Mouse (Mus musculus) gastrocnemius, postnatal 4 days (tissue): ENCODE data around the gene Mllt6. TPM values are rescaled to one million over a fixed set of nuclear protein-coding genes. Genes with fewer than 3 reads are reported as not detected.
A peak's percentile ranks its signal among the peaks of the same experiment; 100 is the strongest.
"Not testable (repeated sequence)": the region's sequence is repeated elsewhere in the genome, so short reads cannot be mapped to it uniquely, and the experiment has no call there.

Experiments used
- DNase-seq, 2 experiments: peaks; one replicate each; pipeline ENCODE4 v3.0.0; 2021 to 2022; ENCODE audit warnings: low spot score in 2 of 2, mixed read lengths in 2 of 2
- long read RNA-seq, 2 experiments: library from polyadenylated mRNA; stranded (forward); transcript quantifications; one replicate each; pipeline ENCODE4 v2.0.0; 2021
- total RNA-seq, 2 experiments: library from RNA; stranded (reverse); gene quantifications; 2 replicates each; pipeline ENCODE4 v1.2.3; 2021

Gene Mllt6
- total RNA-seq, result 10 to 100 TPM; 30.8 to 32.1 TPM
- long read RNA-seq, experiment 1, partial matches to known transcripts, result 0 of 2 reads
- long read RNA-seq, experiment 1, other reads (novel, unspliced or antisense), result 2 of 2 reads
- long read RNA-seq, experiment 2, partial matches to known transcripts, result 2 of 7 reads
- long read RNA-seq, experiment 2, other reads (novel, unspliced or antisense), result 5 of 7 reads

DNA sequence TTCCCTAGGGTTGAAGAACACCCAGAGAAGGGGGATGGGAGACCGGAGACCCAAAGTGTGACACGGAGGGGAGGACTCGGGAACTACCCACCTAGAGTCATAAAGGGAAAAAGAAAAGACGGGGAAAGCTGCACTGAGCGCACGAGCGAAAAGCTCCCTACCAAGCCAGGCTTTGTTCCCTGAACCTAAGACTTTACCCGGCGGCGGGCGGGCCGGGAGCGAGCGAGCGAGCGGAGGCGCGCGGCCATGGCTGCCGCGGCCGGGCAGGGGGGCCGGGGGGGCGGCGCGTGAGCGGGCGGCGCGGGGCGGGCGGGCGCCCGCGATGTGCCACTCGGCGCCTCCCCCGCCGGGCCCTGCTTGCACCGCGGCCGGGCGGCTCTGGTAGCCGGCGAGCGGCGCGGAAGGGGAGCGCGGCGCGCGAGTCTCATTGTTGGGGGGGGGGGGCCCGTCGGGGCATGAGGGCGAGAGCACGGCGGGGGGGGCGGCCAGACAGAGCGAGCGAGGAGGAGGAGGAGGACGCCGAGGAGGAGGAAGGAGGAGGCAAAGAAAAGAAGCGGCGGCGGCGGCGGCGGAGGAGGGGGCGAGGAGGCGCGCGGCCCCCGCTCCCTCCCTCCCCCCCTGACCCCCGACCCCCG lies at the start of gene Mllt6:
TSS of gene Mllt6 (plus strand) at position 522 of the 635 bp plus-strand sequence.
- peak; percentile 63 to 81 for DNase-seq

DNA sequence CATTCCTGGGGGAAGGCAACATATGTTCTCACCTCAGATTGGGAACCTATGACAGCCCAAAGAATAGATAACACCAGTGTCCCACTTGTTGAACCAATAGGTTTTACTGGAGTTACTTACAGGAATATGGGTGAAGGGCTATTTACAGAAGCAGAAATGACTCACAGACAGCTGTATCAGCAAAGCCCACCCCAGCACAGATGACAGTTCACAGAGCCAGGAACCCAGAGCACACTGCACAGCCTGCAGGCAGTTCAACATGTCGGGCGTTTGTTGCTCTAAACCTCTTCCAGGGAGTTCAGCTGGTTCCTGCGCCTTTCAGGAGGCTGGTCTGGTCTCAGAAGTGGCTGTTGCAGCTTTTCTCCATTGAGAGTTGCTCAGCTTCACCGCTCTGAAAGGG lies 47.9 kb upstream of the Mllt6 start:
- DNase-seq, result no peak

DNA sequence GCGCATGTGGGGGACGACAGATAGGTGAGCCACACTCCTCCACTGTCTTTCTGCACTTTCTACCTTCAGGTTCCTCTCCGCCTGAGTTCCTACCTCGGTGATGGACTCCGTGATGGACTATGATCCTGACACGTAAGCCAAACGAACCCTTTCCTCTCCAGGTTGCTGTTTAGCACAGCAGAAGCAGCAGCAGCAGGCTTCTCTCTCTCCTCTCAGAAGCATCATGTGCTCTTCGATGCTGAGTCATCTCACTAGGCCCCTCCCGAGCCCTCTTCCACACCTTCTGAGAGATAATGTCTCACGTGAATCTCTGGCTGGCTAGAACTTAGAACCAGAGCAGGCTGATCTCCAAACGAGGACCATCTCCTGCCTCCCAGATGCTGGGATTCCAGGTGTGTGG lies 44.8 kb upstream of the Mllt6 start:
- no peak for DNase-seq

DNA sequence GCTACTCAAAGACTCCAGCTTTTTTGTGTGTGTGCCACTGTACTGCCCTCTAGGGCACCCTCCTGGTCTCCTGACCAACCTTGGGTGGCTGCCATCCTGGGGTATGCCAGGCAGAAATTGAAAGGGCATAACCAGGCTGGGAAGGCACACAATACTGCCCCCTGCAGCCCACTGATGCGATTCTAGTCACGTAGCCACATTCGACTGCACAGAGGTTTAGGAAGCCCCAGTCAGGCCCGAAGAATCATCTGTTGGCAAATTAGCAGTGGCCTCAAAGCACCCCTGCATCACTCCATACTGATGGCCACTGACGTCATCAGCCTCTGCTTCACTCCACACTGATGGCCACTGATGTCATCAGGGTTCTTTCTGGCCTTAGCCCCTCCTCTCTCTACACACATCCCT lies 43.8 kb upstream of the Mllt6 start:
- DNase-seq, result peak in 1 of 2 experiments; percentile 50

DNA sequence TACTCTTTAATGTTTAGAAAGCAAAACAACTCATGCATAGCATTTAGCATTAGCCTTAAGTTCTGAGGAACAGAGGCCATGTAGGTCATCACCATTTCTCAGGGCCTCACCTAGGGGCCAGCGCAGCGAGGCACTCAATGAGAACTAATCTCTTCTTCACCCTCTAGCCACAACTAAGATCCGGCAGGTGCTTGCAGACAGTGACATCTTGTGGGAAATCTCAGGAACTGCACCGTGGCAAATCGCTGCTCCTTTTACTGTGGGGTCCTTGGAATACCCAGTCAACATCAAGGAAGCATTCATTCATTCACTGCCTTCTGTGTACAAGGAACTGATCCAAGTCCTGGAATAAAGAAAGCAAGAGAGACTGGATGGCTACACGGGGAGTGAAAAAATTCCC lies 40.8 kb upstream of the Mllt6 start:
- peak in 1 of 2 experiments; percentile 53 for DNase-seq

DNA sequence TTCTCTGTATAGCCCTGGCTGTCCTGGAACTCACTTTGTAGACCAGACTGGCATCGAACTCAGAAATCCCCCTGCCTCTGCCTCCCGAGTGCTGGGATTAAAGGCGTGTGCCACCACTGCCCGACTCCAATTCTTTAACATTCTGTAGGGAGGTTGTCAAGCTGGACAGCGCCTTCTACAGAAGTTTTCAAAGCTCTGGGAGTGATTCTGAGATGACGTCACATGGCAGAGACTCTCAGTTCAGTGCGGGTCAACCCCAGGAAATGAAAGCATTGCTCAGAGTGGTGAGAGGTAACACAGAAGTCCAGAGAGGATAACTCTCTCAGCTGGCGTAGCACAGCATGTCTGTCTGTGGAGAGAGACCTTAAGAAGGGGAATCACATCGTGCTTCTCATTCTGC lies 40.0 kb upstream of the Mllt6 start:
- DNase-seq, result no peak

DNA sequence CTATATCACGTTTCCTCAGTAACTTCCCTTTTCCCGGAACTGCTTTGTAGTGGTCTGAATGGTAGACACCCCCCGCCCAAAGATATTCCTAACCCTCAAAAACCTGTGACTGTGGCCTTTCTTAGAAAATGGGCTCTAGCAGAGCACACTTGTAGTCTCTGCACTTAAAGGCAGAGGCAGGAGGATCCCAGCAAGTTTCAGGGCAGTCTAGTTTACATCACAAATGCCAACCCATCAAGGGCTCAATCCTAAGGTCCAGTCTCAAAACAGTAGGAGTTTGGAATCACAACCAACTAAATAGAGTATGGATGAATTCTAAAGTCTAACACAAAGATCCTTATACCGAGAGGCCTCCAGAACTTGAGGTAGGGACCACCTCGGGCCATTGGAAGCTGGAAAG lies 37.7 kb upstream of the Mllt6 start:
- no peak for DNase-seq

DNA sequence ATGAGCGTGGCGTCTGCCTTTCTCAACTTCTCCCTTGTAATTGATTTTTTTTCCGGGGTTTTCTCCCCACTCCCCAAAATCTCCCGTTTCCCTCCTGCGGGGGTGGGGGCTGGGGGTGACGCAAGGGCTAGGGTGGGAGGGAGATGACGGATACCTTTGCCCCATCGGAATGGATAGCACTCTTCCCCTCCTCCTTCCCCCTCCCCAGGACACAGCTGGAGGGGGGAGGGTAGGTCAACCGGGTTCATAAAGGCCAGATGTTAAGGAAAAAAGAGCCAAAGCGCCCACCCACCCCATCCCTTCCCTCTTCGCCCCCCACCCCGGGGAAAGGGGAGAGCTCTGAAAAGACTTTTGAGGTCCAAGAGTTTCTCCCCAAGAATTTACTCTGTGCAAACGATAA lies 36.8 kb upstream of the Mllt6 start:
- no peak for DNase-seq

DNA sequence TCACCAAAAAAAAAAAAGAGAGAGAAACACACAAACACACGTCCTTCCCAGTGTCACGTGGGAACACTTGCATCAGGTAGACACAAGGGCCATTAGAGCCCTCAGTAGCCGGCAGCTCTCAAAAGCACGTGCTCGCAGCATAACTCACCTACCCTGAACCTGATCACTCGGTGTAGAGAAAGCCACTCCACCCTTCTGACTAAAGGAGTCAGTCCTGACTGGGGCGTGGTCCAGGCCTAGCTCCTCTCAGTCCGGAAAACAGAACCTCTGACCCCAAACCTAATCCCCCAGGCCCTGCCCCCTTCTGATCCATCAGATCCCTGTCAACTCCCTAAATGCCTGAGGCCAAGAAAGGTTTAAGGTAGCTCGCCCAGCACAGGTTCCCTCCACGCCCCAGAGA lies 36.4 kb upstream of the Mllt6 start:
- no peak for DNase-seq

DNA sequence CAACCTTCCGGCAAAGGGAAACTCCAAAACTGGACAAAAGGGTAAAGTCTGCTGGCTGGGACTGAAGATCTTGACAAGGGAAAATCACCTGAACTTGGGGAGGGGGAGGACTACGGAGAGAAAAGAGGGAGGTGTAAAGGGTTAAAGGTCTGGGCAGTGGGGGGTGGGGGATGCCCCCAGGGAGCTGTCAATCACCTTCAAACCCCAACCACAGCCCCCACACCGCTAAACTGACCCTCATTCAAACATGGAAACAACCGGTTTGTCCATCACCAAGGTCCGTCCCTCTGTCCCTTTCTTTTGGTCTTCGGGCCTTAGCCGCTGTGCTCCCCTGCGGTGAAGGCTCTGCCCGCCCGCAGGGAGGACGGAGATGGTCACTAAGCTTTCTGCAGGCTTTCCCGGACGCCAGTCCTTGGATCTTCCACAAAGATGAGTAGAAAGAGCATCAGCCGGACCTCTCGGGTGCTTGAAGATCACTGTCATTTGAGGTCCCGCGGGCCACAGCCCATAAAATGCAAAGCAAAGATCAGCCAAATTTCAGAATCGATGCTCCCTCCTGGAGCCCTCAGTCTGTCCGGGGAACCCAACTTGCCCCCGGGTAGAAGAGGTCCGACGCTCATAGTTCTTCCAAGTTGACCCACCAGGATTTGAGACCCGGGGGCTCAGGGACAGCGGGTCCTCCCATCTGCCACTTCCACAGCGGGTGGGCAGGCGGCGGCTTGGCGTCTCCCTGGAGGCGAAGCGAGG lies 35.5 kb upstream of the Mllt6 start:
- no peak for DNase-seq

DNA sequence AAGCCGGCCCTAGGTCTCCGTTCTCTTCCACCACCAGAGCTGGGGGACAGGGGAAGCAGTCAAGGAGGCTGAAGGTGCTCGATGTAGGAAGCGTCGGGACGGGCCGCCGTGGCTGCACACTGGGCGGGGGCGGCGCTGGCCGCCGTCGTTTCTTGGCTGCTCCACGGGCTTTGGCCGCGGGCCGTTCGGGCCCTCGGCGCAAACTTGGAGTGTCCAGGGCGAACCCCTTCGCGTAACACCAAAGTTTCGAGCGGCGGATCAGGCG lies 35.0 kb upstream of the Mllt6 start:
- peak; percentile 22 to 28 for DNase-seq

DNA sequence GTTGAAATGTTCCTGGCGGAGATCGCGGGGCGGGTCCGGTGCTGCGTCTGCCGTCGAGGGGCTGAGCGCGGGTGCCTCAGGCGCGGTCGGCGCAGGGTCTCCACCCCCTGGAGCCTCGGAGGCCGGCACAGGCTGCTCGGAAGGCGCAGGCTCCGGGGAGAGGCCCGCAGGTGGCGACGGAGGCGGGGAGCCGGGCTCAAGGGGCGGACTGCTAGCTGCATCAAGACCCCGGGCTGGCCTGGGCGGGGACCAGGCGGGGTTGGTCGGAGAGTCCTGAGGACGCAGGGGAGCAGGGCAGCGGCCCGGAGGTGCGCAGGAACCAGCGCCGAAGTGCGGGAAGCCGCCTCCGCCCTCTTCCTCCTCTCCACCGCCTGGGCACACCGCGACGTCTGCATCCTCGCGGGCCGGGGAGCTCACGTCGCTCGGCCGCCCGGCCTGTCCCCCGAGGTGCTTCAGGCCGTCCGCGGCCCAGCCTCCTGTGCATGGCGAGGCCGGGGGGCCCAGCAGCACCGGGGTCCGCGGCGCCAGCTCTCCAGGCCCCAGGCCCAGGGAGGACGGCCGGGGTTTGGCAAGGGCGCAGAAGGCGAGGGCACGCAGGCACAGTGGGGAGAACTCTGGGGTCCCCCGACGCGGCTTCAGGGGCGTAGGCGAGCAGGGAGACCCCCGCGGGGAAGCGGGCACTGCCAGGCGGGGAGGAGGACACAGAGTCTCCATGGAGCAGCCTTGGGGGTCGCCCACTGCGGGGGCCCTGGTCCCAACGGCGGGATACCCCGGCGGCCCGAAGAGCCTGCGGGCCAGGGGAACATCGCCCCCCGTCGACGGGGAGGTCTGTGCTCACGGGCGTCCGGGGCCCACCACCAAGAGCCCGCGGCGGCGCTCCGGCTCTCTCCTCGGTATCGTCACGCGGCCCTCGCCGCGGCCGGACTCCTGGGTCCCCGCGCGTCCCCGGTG lies 34.4 kb upstream of the Mllt6 start:
- peak; percentile 24 to 33 for DNase-seq

DNA sequence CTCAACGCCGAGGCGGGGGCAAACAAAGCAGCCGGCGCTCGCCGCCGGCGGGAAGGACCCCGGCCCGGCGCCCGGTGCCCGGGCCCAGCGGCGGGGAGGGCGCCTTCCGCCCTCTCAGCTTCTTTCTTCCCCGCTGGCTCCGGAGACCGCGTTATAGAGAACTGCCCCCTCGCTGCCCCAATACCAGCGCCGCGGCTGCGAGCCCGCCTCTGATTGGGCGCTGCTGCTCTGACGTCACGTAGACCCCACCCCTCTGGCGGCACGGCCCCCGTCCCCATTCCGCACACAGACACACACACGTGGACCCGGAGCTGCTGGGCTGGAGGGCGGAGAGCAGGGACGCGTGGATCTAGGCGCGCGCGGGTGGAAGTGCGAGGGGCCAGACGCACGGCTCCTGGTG lies 33.6 kb upstream of the Mllt6 start, which contains the start of gene Epop:
TSS of gene Epop (minus strand) at position 127 of the 400 bp plus-strand sequence.
- peak; percentile 71 to 79 for DNase-seq

DNA sequence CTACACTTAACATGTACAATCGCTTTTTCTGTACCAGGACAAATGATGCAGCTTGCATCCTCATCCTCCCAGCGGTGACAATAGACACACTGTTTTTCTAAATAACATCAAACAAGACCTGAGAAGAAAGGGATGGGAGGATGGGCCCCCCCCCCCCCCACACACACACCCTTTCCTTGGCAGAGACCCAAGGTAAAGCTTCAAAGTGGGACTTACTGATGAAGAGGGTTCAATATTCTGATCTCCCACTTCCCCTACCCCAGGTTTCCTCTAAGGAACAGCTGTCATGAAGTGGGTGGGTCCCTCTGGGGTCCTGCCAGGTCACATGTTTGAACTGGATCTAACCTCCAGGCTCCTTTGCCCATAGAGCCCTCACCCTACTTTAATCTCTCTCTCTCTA lies 32.2 kb upstream of the Mllt6 start:
- DNase-seq, result no peak

DNA sequence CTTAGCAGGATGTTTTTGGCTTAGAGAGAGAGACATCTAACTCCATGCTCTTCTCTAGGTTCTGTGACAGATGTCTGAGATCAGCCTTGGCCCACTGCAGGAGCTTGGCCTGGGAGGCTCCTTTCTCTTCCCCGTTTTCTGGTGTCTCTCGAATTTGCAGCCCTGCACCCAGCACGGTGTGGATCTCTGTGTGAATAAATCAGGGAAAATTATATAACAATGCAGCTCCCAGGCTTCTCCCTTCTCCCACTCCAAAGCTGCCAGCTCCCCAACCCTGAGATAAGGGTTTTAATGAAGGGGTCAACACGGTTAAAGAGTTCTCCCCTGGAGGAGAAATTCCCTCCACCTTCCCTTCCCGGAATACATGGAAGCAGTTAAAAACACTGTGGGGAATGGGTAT lies 31.7 kb upstream of the Mllt6 start:
- DNase-seq, result no peak

DNA sequence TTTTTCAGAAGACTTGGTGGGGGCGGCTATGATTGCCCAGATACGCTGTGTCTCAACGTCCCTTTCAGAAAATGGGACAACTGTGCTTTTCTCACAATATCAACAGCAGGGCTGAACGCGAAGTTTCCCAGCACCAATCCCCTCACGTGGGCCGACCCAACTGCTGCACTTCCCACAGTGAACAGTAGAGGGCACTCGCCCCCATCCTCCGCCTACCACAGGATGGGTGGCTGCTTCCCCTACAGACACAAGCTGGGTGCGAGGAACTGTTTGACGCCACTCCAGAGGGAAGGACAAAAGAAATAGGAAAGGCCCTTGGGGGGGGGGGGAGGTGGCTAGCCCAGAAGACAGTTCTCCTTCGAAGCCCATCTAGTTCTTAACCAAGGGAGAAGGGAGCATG lies 31.3 kb upstream of the Mllt6 start:
- DNase-seq, result peak; percentile 74 to 75

DNA sequence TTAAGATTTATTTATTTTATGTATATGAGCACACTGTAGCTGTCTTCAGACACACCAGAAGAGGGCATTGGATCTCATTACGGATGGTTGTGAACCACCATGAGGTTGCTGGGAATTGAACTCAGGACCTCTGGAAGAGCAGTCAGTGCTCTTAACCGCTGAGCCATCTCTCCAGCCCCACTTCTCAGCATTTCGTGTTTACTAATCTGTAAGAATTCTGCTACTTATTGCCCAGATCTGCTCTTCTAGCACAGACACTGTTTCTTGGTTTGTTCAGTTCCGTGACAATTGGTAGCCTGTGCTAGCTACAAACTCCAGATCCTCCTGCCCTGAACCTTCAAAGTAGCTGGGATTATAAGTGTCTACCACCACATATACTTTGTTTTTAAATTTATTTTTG lies 30.8 kb upstream of the Mllt6 start:
- DNase-seq, result not testable (repeated sequence)

DNA sequence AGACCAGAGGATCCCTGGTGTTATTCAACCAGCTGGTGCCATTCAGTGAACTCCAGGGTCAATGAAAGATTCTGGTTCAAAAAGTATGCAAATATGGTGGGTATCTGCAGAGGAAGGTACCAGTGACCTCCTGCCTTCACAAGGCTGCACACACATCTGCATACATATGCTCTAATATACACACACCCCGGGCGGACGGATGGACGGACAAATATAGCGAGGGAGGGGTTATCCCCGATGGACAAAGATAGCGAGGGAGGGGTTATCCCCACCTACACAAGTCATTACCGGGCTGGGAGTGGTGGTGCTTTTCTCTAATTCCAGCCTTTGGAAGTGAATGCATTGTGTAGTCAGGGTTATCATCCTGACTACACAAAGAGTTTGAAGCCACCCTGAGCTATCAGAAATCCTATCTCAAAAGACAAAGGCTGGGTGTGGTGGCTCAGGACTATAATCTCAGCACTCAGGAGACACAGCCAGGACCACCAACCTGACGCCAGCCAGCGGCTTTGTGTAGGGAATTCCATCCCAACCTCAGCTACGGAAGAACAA lies 27.7 kb upstream of the Mllt6 start:
- DNase-seq, result no peak

DNA sequence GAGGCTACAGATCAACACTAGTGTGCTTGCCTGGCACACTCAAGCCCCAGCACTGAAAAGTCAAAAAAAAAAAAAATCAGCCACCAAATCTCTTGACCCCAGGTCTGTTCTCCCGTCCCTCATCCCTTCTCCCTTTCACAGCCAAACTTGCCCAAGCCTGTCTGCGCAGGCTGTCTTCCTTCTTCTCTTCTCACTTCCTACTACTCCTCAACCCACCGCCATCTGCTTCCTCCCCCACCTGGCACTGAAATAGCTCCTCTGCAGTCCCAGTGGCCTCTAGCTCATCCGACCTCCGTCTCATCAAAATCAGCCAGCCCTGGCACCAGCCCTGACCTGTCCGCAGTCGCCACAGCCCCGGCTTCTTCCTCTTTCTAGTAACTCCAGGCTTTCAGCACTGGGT lies 21.5 kb upstream of the Mllt6 start:
- no peak for DNase-seq

DNA sequence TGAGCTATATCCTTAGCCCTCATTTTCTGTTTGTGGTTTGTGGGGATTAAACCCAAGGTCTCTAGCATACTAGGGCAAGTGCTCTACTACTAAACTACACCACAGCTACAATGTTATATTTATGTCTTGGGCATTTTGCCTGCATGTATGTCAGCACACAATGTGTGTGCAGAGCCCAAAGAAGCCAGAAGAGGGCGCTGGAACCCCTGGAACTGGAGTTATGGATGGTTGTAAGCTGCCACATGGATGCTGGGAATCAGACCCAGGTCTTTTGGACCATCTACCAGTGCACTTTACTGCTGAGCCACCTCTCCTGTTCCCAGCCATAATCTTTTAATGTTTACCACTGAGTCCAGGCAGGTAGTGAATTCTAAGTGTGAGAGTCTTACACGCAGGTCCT lies 20.5 kb upstream of the Mllt6 start:
- no peak for DNase-seq

DNA sequence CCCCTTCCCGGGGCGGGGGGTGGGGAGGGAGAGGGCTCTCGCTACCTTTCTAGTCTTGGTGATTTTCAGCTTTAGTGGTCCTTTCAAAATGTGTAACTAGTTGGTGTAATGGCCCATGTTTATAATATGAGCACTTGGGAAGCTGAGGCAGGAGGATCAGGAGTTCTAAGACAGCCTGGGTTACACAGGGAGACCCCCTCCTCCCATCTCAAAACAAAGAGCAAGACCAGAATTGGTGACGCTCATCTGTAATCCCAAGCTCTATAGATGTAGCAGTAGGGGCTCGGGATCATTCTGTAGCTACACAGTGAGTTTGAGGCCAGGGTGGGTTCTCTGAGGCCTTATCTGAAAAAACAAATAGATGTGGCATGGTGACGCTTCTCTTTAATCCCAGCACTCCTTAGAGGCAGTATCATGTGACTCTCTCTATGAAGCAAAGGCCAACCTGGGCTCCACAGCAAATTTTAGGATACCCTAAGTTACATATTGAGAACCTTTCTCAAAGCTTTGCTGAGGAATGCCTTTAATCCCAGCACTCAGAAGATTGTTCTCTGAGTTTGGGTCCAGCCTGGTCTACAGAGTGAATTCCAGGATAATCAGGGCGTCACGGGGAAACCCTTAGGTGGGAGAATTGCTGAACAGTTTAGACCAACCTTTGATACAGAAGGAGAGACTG lies 19.7 kb upstream of the Mllt6 start:
- DNase-seq, result no peak
